Mouse (Mus musculus) heart, postnatal 0 days (tissue): Measurements from ENCODE around the gene Ccm2. TPM values are rescaled to one million over a fixed set of nuclear protein-coding genes. Genes with fewer than 3 reads are reported as not detected.

Source experiments
- ATAC-seq: fragments of 200-750 bp; cut with Nextera tagmentation; 2 replicates; pipeline ENCODE4 v1.8.0; 2017; ENCODE audit warnings: low read depth, moderate number of reproducible peaks, moderate library complexity; ENCODE audit not compliant: insufficient read depth
- DNase-seq: peaks from one replicate; pipeline ENCODE4 v3.0.0-alpha.2; 2016; ENCODE audit warnings: low spot score
- H3K27ac ChIP-seq: fragments of 300-500 bp; sonication (generic); 2 replicates; pipeline ENCODE4 v1.5.1; 2014; ENCODE audit warnings: low read depth, mild to moderate bottlenecking
- H3K27me3 ChIP-seq: fragments of 300-500 bp; sonication (generic); 2 replicates; pipeline ENCODE4 v1.6.1; 2014; ENCODE audit warnings: low read length, mixed read lengths; ENCODE audit not compliant: control insufficient read depth, insufficient read depth
- H3K36me3 ChIP-seq: fragments of 300-500 bp; sonication (generic); replicated peaks from 2 replicates; pipeline ENCODE4 v1.6.1; 2014; ENCODE audit warnings: low read length, mixed read lengths; ENCODE audit not compliant: control insufficient read depth, insufficient read depth
- H3K4me1 ChIP-seq: fragments of 300-500 bp; sonication (generic); 2 replicates; pipeline ENCODE4 v1.6.1; 2014; ENCODE audit warnings: antibody characterized with exemption; ENCODE audit not compliant: control insufficient read depth, insufficient read depth
- H3K4me2 ChIP-seq: fragments of 300-500 bp; sonication (generic); 2 replicates; pipeline ENCODE4 v1.6.1; 2014; ENCODE audit warnings: low read depth, mild to moderate bottlenecking, low read length, moderate library complexity
- H3K4me3 ChIP-seq: fragments of 300-500 bp; sonication (generic); 2 replicates; pipeline ENCODE4 v1.5.1; 2014; ENCODE audit warnings: low read depth, low read length
- H3K9ac ChIP-seq: fragments of 300-500 bp; sonication (generic); replicated peaks from 2 replicates; pipeline ENCODE4 v1.6.1; 2014; ENCODE audit warnings: low read depth, low read length, mixed read lengths
- H3K9me3 ChIP-seq: fragments of 300-500 bp; sonication (generic); replicated peaks from 2 replicates; pipeline ENCODE4 v1.6.1; 2016; ENCODE audit warnings: low read length; ENCODE audit not compliant: control insufficient read depth
- CTCF ChIP-seq: IDR thresholded peaks from 2 replicates; pipeline ENCODE4 v1.5.1; 2016; ENCODE audit warnings: antibody characterized with exemption, control low read depth, low read depth
- EP300 ChIP-seq: IDR thresholded peaks from 2 replicates; pipeline ENCODE4 v1.6.1; 2016; ENCODE audit warnings: antibody characterized with exemption, low read depth
- WGBS: fragments of 180-500 bp; shearing (Covaris S2); extraction: QIAGEN DNeasy Blood & Tissue Kit; methylation state at CpG from one replicate; pipeline ENCODE4 v1.1.7; 2014; 5-methylcytosine and 5-hydroxymethylcytosine counted together
- polyA plus RNA-seq: library from polyadenylated mRNA; unstranded; fragments of >200 nt; fragmentation: Nextera tagmentation; extraction: Ambion mirVana; gene quantifications from 2 replicates; pipeline ENCODE4 v1.2.1, GENCODE M21; 2015
- total RNA-seq: library from RNA; depleted of rRNA; stranded (reverse); fragments of >200 nt; gene quantifications from 2 replicates; pipeline ENCODE4 v1.2.3, GENCODE M21; 2014; ENCODE audit warnings: low replicate concordance

The Ccm2 gene
- total and polyA plus RNA-seq, 2 experiments from 2014 or later = 38.4 to 54.4 TPM

DNA sequence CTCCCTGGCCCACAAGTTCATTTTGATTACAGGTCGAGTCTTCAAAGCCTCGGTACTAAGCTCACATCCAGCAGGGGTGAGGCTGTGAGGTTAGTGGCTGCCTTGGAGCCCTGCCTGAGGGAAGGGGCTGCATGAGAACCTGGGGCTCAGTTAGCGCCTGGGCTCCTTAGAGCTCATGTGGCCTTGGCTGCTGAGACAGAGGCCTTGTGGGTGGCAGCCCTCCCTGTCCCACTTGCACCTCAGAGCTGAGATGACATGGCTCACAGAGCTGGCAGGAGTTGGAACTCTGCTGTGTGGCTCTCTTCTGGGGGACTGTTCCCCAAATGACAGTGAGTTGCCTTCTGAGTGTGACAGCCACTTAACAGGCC is 22.7 kb downstream of the Ccm2 start:
- Histone ChIP-seq H3K27me3 (no peaks in the 10 kb centered on the region), H3K4me1 (no peaks in the 10 kb centered on the region; the same call in 1 of the 2 replicates), H3K4me2 (no peak overlapping the region), H3K9ac (no peak overlapping the region), H3K27ac (no peak overlapping the region), H3K4me3 (no peak overlapping the region), H3K36me3 (peaks cover 27% of the 10 kb centered on the region; the same call in 1 of the 2 replicates), H3K9me3 (no peaks in the 10 kb centered on the region)
- WGBS = 60% methylated on average over 3 of the region's 3 CpGs
- no peak for ATAC-seq
- no peak for TF ChIP-seq EP300
- no peak for TF ChIP-seq CTCF
- no peak for DNase-seq

DNA sequence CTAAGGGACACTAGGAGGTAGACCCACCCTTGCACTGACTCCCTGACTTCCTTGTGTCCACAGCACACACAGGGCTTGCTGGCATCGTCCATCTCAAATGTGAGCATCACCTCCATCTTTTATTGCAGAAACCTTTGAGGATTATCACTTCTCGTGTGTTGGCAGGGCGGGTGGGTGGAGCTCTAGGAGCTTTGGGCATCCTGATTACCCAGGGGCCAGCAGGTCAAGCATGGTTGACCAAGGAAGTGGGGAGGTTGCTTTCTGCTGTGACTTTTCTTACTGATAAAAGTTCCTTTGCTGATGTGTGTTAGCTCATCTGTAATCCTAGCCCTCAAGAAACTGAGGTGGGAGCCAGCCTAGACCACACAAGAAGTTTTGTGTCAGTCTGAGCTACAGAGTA is 29.5 kb downstream of the Ccm2 start:
- no peak overlapping the region for H3K4me3 ChIP-seq
- H3K9me3 ChIP-seq = no peaks in the 10 kb centered on the region
- H3K4me1 ChIP-seq = no peaks in the 10 kb centered on the region
- no peak for ATAC-seq
- no peak overlapping the region for H3K4me2 ChIP-seq
- H3K27ac ChIP-seq = no peak overlapping the region
- H3K36me3 ChIP-seq = 0 out of 2 replicates have a peak, but pooled peaks cover 23% of the 10 kb centered on the region
- TF ChIP-seq CTCF = no peak
- no peak for TF ChIP-seq EP300
- no peak overlapping the region for H3K9ac ChIP-seq
- DNase-seq = no peak
- no peaks in the 10 kb centered on the region for H3K27me3 ChIP-seq
- 85% methylated on average over 3 of the region's 3 CpGs for WGBS

DNA sequence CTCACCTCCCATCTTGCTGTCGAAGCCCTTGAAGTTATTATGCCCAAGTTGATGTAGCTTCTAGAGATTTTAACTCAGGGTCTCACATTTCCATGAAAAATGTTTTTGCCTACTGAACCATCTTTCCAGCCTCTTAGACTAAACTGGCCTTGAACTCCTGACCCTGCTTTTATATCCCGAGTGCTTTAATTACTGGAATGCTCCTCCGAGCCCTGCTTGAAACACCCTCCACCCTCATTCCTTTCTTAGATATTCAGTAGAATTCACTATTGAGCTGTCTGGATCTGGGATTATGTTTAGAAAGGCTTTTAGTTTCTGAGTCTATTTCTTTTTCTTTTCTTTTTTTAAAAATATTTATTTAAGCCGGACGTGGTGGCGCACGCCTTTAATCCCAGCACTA is 32.7 kb downstream of the Ccm2 start:
- Histone ChIP-seq H3K4me1 (no peaks in the 10 kb centered on the region), H3K9ac (no peak overlapping the region), H3K27me3 (no peaks in the 10 kb centered on the region), H3K36me3 (0 out of 2 replicates have a peak, but pooled peaks cover 7% of the 10 kb centered on the region), H3K9me3 (no peaks in the 10 kb centered on the region), H3K4me2 (no peak overlapping the region), H3K27ac (no peak overlapping the region), H3K4me3 (no peak overlapping the region)
- no peak for DNase-seq
- WGBS = 89% methylated on average over 7 of the region's 7 CpGs
- ATAC-seq = no peak
- no peak for TF ChIP-seq CTCF
- no peak for TF ChIP-seq EP300

DNA sequence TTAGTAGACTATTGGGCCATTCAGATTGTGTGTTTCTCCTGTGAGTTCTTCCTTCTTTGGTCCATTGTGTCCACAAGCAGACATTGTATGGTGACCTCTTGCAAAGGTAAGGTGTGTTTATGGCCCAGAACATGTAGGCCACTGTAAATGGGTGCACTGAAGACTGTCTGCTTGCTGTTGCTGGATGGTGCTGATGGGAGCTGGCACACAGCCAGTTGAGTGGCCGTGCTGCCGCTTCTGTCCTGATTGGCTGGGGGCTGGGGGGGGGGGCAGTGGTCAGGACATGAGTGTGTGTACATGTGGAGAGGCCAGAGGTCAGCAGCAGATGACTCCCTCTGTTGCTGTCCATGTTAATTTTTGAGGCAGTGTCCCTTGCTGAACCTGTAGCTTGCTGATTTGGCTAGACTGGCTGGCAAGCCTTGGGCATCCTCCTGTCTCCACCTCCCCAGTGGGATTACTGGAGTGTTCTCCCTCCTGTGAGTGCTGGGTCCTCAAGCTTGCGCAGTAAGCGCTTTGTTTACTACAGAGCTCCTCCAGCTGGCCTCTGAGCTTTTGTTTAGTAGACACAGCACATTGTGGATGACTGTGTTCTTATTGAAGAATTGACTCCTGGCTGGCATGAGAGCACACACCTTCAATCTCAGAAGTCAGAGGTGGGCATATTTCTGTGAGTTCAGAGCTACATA is 33.5 kb downstream of the Ccm2 start:
- ATAC-seq (no peak; the same call in 1 of the 2 replicates), DNase-seq (no peak)
- Histone ChIP-seq H3K4me1 (no peaks in the 10 kb centered on the region), H3K27me3 (no peaks in the 10 kb centered on the region), H3K9ac (no peak overlapping the region), H3K9me3 (no peaks in the 10 kb centered on the region), H3K4me3 (no peak overlapping the region), H3K4me2 (no peak overlapping the region), H3K27ac (no peak overlapping the region), H3K36me3 (0 out of 2 replicates have a peak, but pooled peaks cover 7% of the 10 kb centered on the region)
- WGBS = 46% methylated on average over 4 of the region's 4 CpGs
- TF ChIP-seq EP300 = no peak
- TF ChIP-seq CTCF = no peak

DNA sequence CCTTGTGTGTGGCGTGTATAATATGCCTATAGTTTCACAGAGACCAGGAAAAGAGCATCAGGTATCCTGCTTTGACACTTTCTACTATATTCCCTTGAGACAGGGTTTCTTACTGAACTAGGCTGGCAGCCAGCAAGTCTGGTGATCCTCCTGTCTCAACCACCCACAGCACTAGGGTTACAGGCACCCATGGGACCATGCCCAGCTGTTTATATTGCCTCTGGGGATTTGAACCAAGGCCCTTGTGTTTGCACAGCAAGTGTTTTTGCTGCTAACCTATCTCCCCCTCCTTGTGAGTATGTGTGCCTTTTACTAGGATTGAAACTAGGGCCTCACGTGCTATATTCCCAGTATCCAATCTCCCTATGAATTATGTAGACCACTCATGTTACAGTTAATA is 34.9 kb downstream of the Ccm2 start:
- ATAC-seq (no peak), DNase-seq (no peak)
- Histone ChIP-seq H3K9me3 (no peaks in the 10 kb centered on the region), H3K4me2 (no peak overlapping the region), H3K4me1 (peaks cover 4% of the 10 kb centered on the region; the same call in 1 of the 2 replicates), H3K4me3 (no peak overlapping the region), H3K27me3 (no peaks in the 10 kb centered on the region), H3K27ac (no peak overlapping the region), H3K36me3 (peaks cover 5% of the 10 kb centered on the region; the same call in 1 of the 2 replicates), H3K9ac (no peak overlapping the region)
- 84% methylated on average over 2 of the region's 2 CpGs for WGBS
- no peak for TF ChIP-seq EP300
- no peak for TF ChIP-seq CTCF

DNA sequence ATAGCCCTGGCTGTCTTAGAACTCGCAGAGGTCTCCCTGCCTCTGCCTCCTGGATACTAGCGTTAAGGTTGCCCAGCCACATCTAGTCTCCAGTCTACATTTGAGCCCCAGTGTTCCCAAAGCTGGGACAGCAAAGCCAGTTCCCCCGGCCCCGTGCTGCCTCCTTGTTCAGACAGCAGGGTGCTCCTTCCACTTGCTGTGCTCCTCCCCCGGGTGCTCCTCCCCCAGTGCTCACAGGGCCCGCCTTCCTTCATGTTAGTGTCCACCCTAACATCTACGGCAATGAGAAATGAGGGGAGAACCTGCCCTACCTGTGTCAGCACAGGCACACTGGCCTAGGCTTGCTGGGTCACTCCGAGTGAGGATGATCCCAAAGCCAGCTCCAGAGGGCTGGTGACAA is 39.1 kb downstream of the Ccm2 start:
- 88% methylated on average over 8 of the region's 8 CpGs for WGBS
- no peak for DNase-seq
- TF ChIP-seq CTCF (no peak), EP300 (no peak)
- Histone ChIP-seq H3K9me3 (no peaks in the 10 kb centered on the region), H3K27me3 (no peaks in the 10 kb centered on the region), H3K4me2 (no peak overlapping the region), H3K9ac (no peak overlapping the region), H3K27ac (no peak overlapping the region), H3K36me3 (peaks cover 28% of the 10 kb centered on the region), H3K4me1 (peaks cover 6% of the 10 kb centered on the region; the same call in 1 of the 2 replicates), H3K4me3 (no peak overlapping the region)
- no peak for ATAC-seq
